Mouse (Mus musculus) embryonic facial prominence, embryonic 11.5 days (tissue): ENCODE data around the gene Cd37. TPM values are rescaled to one million over a fixed set of nuclear protein-coding genes. Genes with fewer than 3 reads are reported as not detected.

ENCODE experiments used
- ATAC-seq: fragments of 200-750 bp; cut with Nextera tagmentation; replicated peaks from 2 replicates; pipeline ENCODE4 v1.8.0; 2017; ENCODE audit warnings: low read depth; ENCODE audit not compliant: insufficient number of reproducible peaks, low FRiP score, low TSS enrichment
- DNase-seq: peaks from one replicate; pipeline ENCODE4 v3.0.0-alpha.2; 2015; ENCODE audit warnings: low spot score
- H3K27ac ChIP-seq: fragments of 300-500 bp; sonication (generic); replicated peaks from 2 replicates; pipeline ENCODE4 v1.5.1; 2014; ENCODE audit warnings: mild to moderate bottlenecking, low read depth, low read length, control low read depth
- H3K27me3 ChIP-seq: fragments of 300-500 bp; sonication (generic); 2 replicates; pipeline ENCODE4 v1.6.1; 2014; ENCODE audit warnings: mild to moderate bottlenecking, low read length, moderate library complexity, mixed read lengths; ENCODE audit not compliant: control insufficient read depth, insufficient read depth
- H3K36me3 ChIP-seq: fragments of 300-500 bp; sonication (generic); replicated peaks from 2 replicates; pipeline ENCODE4 v1.6.1; 2014; ENCODE audit warnings: low read depth, mild to moderate bottlenecking, low read length, moderate library complexity, mixed read lengths; ENCODE audit not compliant: control insufficient read depth, insufficient read depth
- H3K4me1 ChIP-seq: fragments of 300-500 bp; sonication (generic); 2 replicates; pipeline ENCODE4 v1.6.1; 2014; ENCODE audit warnings: low read length, mixed read lengths; ENCODE audit not compliant: control insufficient read depth, insufficient read depth
- H3K4me2 ChIP-seq: fragments of 300-500 bp; sonication (generic); 2 replicates; pipeline ENCODE4 v1.6.1; 2014; ENCODE audit warnings: low read depth, mild to moderate bottlenecking, control low read depth, low read length, moderate library complexity
- H3K4me3 ChIP-seq: fragments of 300-500 bp; sonication (generic); 2 replicates; pipeline ENCODE4 v1.5.1; 2014; ENCODE audit warnings: low read depth, low read length, control low read depth
- H3K9ac ChIP-seq: fragments of 300-500 bp; sonication (generic); replicated peaks from 2 replicates; pipeline ENCODE4 v1.6.1; 2014; ENCODE audit warnings: mild to moderate bottlenecking, control low read depth, low read length
- H3K9me3 ChIP-seq: fragments of 300-500 bp; sonication (generic); replicated peaks from 2 replicates; pipeline ENCODE4 v1.6.1; 2016; ENCODE audit warnings: mild to moderate bottlenecking, low read length, inconsistent platforms, mixed read lengths; ENCODE audit not compliant: control insufficient read depth
- WGBS: fragments of 180-500 bp; shearing (Covaris S2); extraction: QIAGEN DNeasy Blood & Tissue Kit; methylation state at CpG from one replicate; pipeline ENCODE4 v1.1.7; 2014; 5-methylcytosine and 5-hydroxymethylcytosine counted together
- polyA plus RNA-seq: library from polyadenylated mRNA; unstranded; fragments of >200 nt; fragmentation: Nextera tagmentation; extraction: Ambion mirVana; gene quantifications from 2 replicates; pipeline ENCODE4 v1.2.1, GENCODE M21; 2014

Cd37 gene
- polyA plus RNA-seq, 1 experiment from 2014 or later, result 0.86 TPM

DNA sequence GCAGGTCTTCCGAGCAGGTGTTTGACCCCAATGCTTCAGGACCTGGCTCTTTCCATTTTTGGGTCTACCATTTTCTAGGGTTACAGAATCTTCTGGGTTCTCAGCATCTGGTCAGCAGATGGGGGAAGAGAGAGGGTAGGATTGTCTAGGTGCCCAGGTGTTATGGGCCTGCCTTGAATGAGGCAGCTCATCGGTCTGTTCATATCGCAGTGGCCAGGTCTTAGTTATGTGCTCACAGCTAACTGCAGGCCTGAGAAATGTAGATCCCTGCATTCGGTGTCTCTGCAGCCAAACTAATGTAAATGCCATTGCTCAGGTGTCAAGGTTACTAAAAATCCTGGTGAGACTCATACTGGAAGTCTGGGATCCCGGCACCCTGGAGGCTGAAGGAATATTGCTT lies 12.5 kb downstream of the Cd37 start:
- no peaks in the 10 kb centered on the region for H3K4me1 ChIP-seq
- no peaks in the 10 kb centered on the region for H3K27me3 ChIP-seq
- peaks cover 49% of the 10 kb centered on the region for H3K36me3 ChIP-seq
- H3K9me3 ChIP-seq, result no peaks in the 10 kb centered on the region
- no peak for ATAC-seq
- no peak overlapping the region for H3K27ac ChIP-seq
- no peak overlapping the region for H3K9ac ChIP-seq
- DNase-seq, result no peak
- 98% methylated on average over 5 of the region's 5 CpGs for WGBS
- no peak overlapping the region for H3K4me3 ChIP-seq
- no peak overlapping the region for H3K4me2 ChIP-seq

DNA sequence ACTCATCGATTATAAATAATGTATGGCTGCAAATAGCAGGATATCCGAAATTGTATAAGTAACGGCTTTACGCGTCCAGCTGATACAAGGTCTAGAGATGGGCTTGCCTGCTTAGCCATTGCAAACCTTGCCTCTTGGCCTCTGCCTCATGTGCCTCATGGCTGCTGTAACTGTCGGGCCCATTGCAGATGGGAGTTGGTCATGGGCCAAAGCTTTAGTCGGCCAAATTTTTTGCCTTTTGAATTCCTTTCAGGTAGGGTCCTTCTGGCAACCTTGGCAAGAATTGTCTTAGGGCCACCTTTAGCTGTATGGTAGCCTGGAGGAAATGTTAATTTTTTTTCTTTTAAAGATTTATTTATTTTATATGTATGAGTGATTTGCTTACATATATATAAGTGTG lies 14.1 kb downstream of the Cd37 start:
- 94% methylated on average over 7 of the region's 7 CpGs for WGBS
- no peak for DNase-seq
- peaks cover 56% of the 10 kb centered on the region for H3K36me3 ChIP-seq

DNA sequence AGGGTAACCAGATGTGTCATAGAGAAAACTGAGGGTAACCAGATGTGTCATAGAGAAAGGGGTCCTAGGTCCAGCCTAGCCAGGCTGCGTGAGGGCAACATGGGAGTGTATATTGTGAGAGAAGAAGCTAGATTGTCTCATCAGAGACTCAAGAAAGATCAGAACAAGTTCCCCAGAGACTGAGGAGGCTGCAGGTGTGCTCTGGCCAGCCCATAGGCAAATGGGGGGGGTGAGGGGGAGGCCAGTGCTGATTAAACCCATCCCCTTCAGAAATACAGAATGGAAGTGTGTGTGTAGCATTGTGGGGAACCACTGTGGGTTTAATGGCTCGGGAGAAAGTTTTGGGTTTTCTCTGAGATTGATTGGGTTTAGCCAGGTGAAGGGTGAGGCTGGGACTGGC lies 17.2 kb downstream of the Cd37 start:
- H3K4me3 ChIP-seq, result no peak overlapping the region
- no peak overlapping the region for H3K27ac ChIP-seq
- H3K27me3 ChIP-seq, result no peaks in the 10 kb centered on the region
- ATAC-seq, result no peak
- H3K9ac ChIP-seq, result no peak overlapping the region
- H3K9me3 ChIP-seq, result no peaks in the 10 kb centered on the region
- H3K4me2 ChIP-seq, result no peak overlapping the region
- DNase-seq, result no peak
- 82% methylated on average over 2 of the region's 2 CpGs for WGBS
- H3K36me3 ChIP-seq, result peaks cover 43% of the 10 kb centered on the region
- no peaks in the 10 kb centered on the region; the same call in 1 of the 2 replicates for H3K4me1 ChIP-seq

More for the DNA sequence above, 14.1 kb downstream of the Cd37 start:
- Histone ChIP-seq H3K27me3 (no peaks in the 10 kb centered on the region), H3K9me3 (no peaks in the 10 kb centered on the region), H3K9ac (no peak overlapping the region), H3K4me2 (no peak overlapping the region), H3K27ac (no peak overlapping the region), H3K4me3 (no peak overlapping the region), H3K4me1 (no peaks in the 10 kb centered on the region)
- no peak for ATAC-seq

DNA sequence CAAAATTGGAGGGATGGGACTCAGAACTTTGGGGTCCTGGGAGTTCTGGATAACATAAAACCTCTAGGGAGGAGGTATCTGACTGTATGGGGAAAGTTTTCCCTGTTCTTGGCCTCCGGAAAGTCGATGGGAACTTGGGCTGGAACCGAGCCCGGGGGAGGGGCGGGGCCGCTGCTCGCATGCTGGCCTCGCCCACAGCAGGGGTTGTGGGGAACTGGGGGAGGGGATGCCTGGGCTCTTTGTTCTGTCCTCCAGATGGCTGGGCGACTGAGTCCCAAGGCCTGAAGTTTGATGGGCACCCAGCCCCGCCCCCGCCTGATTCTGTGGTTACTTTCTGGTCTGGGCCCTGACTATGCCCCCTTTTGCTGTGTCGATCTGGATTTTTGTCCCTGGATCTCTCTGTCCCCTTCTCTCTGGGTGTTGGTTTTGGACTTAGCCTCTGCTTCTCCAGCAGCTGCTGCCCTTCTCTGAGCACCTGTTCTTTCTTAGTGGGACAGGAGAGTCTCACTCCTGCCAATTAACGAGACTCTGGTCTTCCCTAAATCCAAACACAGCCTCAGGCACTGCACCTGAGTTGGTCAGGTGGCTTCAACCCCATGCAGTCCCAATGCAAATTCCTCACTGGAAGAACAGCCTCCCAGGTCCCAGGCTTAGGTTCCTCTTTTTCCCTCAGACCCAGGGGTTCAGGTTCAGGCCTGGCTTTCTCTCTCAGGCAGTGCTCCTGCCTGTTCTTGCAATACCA lies 22.3 kb downstream of the Cd37 start:
- WGBS, result under 1% methylated on average over 13 of the region's 13 CpGs

DNA sequence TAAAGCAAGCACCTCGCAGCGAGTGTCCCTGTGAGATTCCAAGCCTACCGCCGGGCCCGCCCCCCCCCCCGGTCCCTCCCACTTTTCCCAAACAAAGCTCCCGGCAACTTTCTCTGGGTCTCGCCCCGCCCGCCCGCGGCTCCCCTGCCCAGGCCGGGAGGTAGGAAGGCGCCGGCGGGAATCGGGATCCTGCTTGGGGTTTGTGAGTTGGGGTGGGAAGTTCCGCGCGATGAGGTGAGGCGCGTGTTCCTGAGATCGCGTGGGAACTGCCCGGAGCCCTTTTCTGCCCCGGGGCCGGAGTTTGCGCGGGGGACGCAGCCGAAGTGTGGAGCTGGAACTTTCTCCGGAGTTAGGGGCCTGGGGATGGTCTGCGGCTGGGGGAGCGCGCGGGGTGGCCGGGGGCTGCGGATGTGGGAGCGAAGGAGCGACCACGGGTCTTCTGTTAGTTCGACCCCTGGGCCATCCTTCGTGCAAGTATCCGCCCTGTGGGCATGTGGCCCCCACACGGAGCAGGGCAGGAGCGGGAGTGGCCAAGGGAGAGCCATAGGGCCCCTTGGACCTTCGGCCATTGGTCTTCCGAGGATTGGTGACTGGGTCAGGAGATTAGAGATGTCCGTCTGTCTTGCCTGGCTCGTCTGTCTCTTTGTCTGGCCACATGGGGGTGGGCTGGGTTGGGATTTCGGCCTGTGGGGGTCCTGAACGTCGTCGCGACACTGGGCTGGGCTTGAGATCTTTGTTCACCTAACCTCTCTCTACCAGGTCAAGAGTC lies 23.1 kb downstream of the Cd37 start, which contains the start of gene Tead2:
Gene Tead2 (plus strand): TSS at position 81 of the 769 bp plus-strand sequence.
- Histone ChIP-seq H3K9ac (peak within 1 kb of the TSS; percentile 100), H3K4me2 (peak within 1 kb of the TSS; percentile 63), H3K27ac (peak within 1 kb of the TSS; percentile 95), H3K36me3 (peaks cover 14% of the 10 kb centered on the region), H3K4me1 (no peaks in the 10 kb centered on the region; the same call in 1 of the 2 replicates), H3K9me3 (no peaks in the 10 kb centered on the region), H3K4me3 (peak within 1 kb of the TSS; percentile 89), H3K27me3 (peaks cover 9% of the 10 kb centered on the region)
- peak; percentile 57 for ATAC-seq
- 1% methylated on average over 51 of the region's 55 CpGs for WGBS
- peak; percentile 85 for DNase-seq

More for the DNA sequence above, 22.3 kb downstream of the Cd37 start:
- peak overlapping the region; percentile 100 for H3K9ac ChIP-seq
- peak overlapping the region; percentile 95 for H3K27ac ChIP-seq
- DNase-seq, result peak; percentile 96
- H3K27me3 ChIP-seq, result peaks cover 2% of the 10 kb centered on the region; the same call in 1 of the 2 replicates
- ATAC-seq, result peak; percentile 77
- peak overlapping the region; percentile 63 for H3K4me2 ChIP-seq
- peak overlapping the region; percentile 89 for H3K4me3 ChIP-seq
- peaks cover 17% of the 10 kb centered on the region for H3K36me3 ChIP-seq
- no peaks in the 10 kb centered on the region for H3K9me3 ChIP-seq
- no peaks in the 10 kb centered on the region; the same call in 1 of the 2 replicates for H3K4me1 ChIP-seq

DNA sequence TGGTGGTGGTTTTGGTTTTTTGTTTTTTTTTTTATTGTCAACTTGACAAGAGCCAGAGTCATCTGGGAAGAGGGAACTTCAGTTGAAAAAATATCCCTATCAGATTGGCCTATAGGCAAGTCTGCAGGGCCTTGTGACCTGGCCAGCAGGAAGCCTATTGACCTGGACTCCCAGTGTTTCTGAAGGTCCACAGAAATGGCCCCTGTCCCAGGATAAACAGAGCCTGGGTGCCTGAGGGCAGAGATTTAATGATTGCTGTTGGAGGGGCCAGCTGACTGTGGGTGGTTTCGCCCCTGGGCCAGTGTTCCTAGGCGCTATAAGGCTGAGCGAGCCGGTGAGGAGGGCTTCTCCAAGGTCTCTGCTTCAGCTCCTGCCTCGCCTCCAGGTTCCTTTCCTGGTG lies 25.2 kb downstream of the Cd37 start:
- ATAC-seq (no peak), DNase-seq (no peak)
- Histone ChIP-seq H3K27me3 (peaks cover 15% of the 10 kb centered on the region), H3K9ac (no peak overlapping the region), H3K36me3 (no peaks in the 10 kb centered on the region; the same call in 1 of the 2 replicates), H3K4me3 (no peak overlapping the region), H3K9me3 (no peaks in the 10 kb centered on the region), H3K4me1 (no peaks in the 10 kb centered on the region; the same call in 1 of the 2 replicates), H3K4me2 (no peak overlapping the region), H3K27ac (no peak overlapping the region)
- WGBS, result 62% methylated on average over 5 of the region's 5 CpGs

DNA sequence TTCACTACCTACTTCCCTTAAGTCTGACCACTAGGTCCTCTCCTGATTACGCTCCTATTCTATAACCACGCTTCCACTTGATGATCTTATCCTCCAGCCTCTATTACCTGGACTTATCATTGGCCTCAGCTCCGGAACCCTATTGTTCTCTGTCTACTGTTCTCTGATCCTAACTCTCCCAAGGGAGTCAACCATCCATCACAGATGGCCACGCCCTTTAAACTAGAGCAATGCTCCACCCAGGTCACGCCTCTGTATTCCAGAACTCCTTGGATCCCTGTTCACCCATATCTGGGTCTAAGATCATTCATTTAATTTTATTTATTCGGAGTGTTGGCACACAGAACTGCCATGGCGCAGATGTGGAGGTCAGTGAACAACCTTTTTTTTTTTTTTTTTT lies 26.6 kb downstream of the Cd37 start:
- no peak overlapping the region for H3K4me3 ChIP-seq
- ATAC-seq (no peak), DNase-seq (no peak)

DNA sequence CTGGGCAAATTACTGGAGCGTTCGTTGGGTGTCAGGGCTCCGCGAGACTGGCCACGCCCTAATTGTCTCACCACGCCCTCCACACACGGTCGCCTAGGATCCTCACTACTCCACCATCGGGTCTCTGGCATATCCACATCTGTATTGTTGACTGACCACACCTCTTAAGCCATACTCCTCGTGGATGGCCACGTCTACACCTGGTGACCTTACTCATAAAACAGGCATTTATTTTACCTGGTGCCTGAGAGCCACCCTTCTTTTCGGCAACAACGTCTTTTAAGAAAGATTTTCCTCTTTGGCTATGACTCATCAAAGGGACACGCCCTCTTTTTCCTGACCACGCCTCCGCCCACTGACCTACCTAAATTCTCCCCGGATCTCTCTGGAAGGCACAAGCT lies 27.1 kb downstream of the Cd37 start, which contains the start of gene Dkkl1:
Gene Dkkl1 (minus strand): TSS at position 297 of the 401 bp plus-strand sequence.
- Histone ChIP-seq H3K4me3 (0 out of 2 replicates have a peak within 1 kb of the TSS, but pooled peaks have one; percentile 6), H3K9me3 (no peaks in the 10 kb centered on the region), H3K4me1 (no peaks in the 10 kb centered on the region), H3K36me3 (no peaks in the 10 kb centered on the region), H3K4me2 (no peak within 1 kb of the TSS; the same call in 1 of the 2 replicates), H3K27ac (no peak within 1 kb of the TSS), H3K27me3 (peaks cover 15% of the 10 kb centered on the region), H3K9ac (no peak within 1 kb of the TSS)
- no peak for DNase-seq
- 6% methylated on average over 17 of the region's 17 CpGs for WGBS
- no peak for ATAC-seq

More for the DNA sequence above, 26.6 kb downstream of the Cd37 start:
- Histone ChIP-seq H3K4me1 (no peaks in the 10 kb centered on the region; the same call in 1 of the 2 replicates), H3K9ac (no peak overlapping the region), H3K4me2 (no peak overlapping the region), H3K36me3 (no peaks in the 10 kb centered on the region), H3K27me3 (peaks cover 15% of the 10 kb centered on the region), H3K27ac (no peak overlapping the region), H3K9me3 (no peaks in the 10 kb centered on the region)
- 68% methylated on average over 7 of the region's 7 CpGs for WGBS
